Mouse (Mus musculus) lung, postnatal 0 days (tissue): ENCODE data around the gene Guca1a. TPM values are rescaled to one million over a fixed set of nuclear protein-coding genes. Genes with fewer than 3 reads are reported as not detected.
A peak's percentile ranks its signal among the peaks of the same experiment; 100 is the strongest.

ENCODE experiments used
- ATAC-seq: fragments of 200-750 bp; cut with Nextera tagmentation; 2 replicates; pipeline ENCODE4 v1.8.0; 2017; ENCODE audit warnings: moderate library complexity
- DNase-seq: peaks from one replicate; pipeline ENCODE4 v3.0.0-alpha.2; 2016; ENCODE audit warnings: low spot score
- H3K27ac ChIP-seq: fragments of 300-500 bp; sonication (generic); 2 replicates; pipeline ENCODE4 v1.5.1; 2014; ENCODE audit warnings: antibody characterized with exemption, mild to moderate bottlenecking, low read length, mixed read lengths
- H3K27me3 ChIP-seq: fragments of 300-500 bp; sonication (generic); replicated peaks from 2 replicates; pipeline ENCODE4 v1.6.1; 2014; ENCODE audit warnings: low read length, mixed read lengths; ENCODE audit not compliant: insufficient read depth
- H3K36me3 ChIP-seq: fragments of 300-500 bp; sonication (generic); 2 replicates; pipeline ENCODE4 v1.6.1; 2014; ENCODE audit warnings: low read length, mixed read lengths; ENCODE audit not compliant: insufficient read depth
- H3K4me1 ChIP-seq: fragments of 300-500 bp; sonication (generic); 2 replicates; pipeline ENCODE4 v1.6.1; 2014; ENCODE audit warnings: antibody characterized with exemption, low read depth, low read length, mixed read lengths; ENCODE audit not compliant: insufficient read depth
- H3K4me2 ChIP-seq: fragments of 300-500 bp; sonication (generic); replicated peaks from 2 replicates; pipeline ENCODE4 v1.6.1; 2014; ENCODE audit warnings: low read depth, mild to moderate bottlenecking, low read length, moderate library complexity, mixed read lengths
- H3K4me3 ChIP-seq: fragments of 300-500 bp; sonication (generic); 2 replicates; pipeline ENCODE4 v1.5.1; 2014; ENCODE audit warnings: low read depth, low read length
- H3K9ac ChIP-seq: fragments of 300-500 bp; sonication (generic); replicated peaks from 2 replicates; pipeline ENCODE4 v1.6.1; 2014; ENCODE audit warnings: low read depth, mild to moderate bottlenecking
- H3K9me3 ChIP-seq: fragments of 300-500 bp; sonication (generic); 2 replicates; pipeline ENCODE4 v1.6.1; 2016; ENCODE audit warnings: low read length, mixed read lengths
- CTCF ChIP-seq: IDR thresholded peaks from 2 replicates; pipeline ENCODE4 v1.5.1; 2016; ENCODE audit warnings: antibody characterized with exemption, mild to moderate bottlenecking
- EP300 ChIP-seq: IDR thresholded peaks from 2 replicates; pipeline ENCODE4 v1.6.1; 2016; ENCODE audit warnings: antibody characterized with exemption, mild to moderate bottlenecking, control low read depth
- WGBS: fragments of 180-500 bp; shearing (Covaris S2); extraction: QIAGEN DNeasy Blood & Tissue Kit; methylation state at CpG from one replicate; pipeline ENCODE4 v1.1.7; 2014; 5-methylcytosine and 5-hydroxymethylcytosine counted together
- polyA plus RNA-seq: library from polyadenylated mRNA; unstranded; fragments of >200 nt; fragmentation: Nextera tagmentation; extraction: Ambion mirVana; gene quantifications from 2 replicates; pipeline ENCODE4 v1.2.1, GENCODE M21; 2015

Guca1a gene
- polyA plus RNA-seq, 1 experiment from 2014 or later, result 2.0 TPM

DNA sequence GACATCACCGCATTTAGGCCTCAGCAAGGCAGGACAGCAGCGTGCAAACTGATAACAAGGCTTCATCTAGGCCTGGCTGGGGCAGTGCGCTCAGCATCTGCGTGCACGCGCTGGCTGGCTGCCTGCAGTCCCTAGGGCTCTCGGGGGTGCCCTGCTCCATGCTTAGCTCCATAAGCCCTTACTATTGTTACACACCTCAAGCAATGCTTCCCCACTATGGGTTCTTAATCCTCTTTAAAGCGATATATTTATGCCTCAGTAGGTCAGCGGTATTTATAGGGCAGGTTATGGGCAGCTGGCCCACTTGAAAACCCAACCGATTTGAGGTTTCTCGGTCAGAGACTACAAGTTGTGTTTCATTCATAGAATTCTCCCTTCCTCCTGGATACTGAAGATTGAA, 18.5 kb downstream of the Guca1a start:
- peaks cover 5% of the 10 kb centered on the region; the same call in 1 of the 2 replicates for H3K36me3 ChIP-seq
- no peaks in the 10 kb centered on the region for H3K27me3 ChIP-seq
- no peak for ATAC-seq
- TF ChIP-seq EP300 (no peak), CTCF (no peak)
- WGBS, result 84% methylated on average over 11 of the region's 11 CpGs
- H3K4me1 ChIP-seq, result no peaks in the 10 kb centered on the region
- no peaks in the 10 kb centered on the region for H3K9me3 ChIP-seq
- no peak overlapping the region for H3K4me3 ChIP-seq
- H3K27ac ChIP-seq, result no peak overlapping the region
- H3K4me2 ChIP-seq, result no peak overlapping the region
- DNase-seq, result no peak
- no peak overlapping the region for H3K9ac ChIP-seq

DNA sequence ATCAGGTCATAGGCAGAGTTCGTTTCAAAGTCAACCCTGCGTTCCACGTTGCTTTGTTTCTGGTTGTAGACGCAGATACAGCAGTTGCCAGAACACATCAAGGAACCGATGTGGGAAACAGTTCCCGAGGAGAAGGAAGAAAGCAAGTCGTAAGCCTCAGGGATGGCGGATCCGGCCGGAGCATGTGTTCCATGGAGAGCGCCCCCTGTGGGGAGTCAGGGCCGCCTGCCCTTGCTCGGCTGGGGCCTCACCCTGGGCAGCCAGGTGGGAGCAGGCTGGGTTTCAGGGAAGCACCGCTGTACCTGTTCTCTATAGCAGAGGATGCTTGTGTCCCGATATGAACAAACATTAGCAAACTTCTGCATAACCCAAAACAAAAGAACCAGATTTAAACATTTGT, 22.3 kb downstream of the Guca1a start:
- Histone ChIP-seq H3K4me2 (no peak overlapping the region), H3K27ac (no peak overlapping the region), H3K36me3 (peaks cover 35% of the 10 kb centered on the region; the same call in 1 of the 2 replicates), H3K9me3 (no peaks in the 10 kb centered on the region), H3K4me1 (no peaks in the 10 kb centered on the region), H3K4me3 (no peak overlapping the region), H3K27me3 (no peaks in the 10 kb centered on the region), H3K9ac (no peak overlapping the region)
- 83% methylated on average over 15 of the region's 15 CpGs for WGBS
- no peak for DNase-seq
- no peak; the same call in none of the 2 replicates for TF ChIP-seq CTCF
- TF ChIP-seq EP300, result no peak
- ATAC-seq, result no peak

- WGBS, result 87% methylated on average over 6 of the region's 6 CpGs
- no peak for TF ChIP-seq EP300
- no peak for TF ChIP-seq CTCF
- H3K36me3 ChIP-seq, result peaks cover 41% of the 10 kb centered on the region; the same call in 1 of the 2 replicates
Measured at GRCm38 (mm10) chr17:47376779-47377280, 23.6 kb downstream of the Guca1a start.

DNA sequence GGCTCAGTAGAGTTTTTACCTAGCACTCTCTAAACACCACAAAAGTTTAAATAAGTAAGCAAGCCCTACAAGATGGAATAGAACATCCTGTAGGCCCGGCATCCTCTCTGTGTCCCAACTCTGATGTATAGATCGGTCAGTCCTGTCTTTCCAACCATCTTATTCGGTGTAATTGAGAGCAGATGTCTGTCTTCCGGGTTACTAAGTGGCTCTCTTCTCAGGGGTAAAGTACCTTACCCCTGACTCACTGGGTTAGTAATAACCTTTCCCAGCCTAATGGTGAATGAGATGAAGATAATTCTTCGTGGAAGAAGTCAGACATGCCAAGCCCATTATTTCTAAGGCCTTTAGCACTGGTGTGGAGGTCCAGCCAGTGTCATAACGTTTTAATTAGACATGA, 26.4 kb downstream of the Guca1a start:
- no peak overlapping the region for H3K4me3 ChIP-seq
- H3K27me3 ChIP-seq, result no peaks in the 10 kb centered on the region
- no peak overlapping the region for H3K4me2 ChIP-seq
- ATAC-seq (no peak), DNase-seq (no peak)
- no peaks in the 10 kb centered on the region for H3K9me3 ChIP-seq
- peaks cover 7% of the 10 kb centered on the region; the same call in 1 of the 2 replicates for H3K4me1 ChIP-seq
- 82% methylated on average over 6 of the region's 6 CpGs for WGBS
- H3K27ac ChIP-seq, result no peak overlapping the region
- H3K9ac ChIP-seq, result no peak overlapping the region
- H3K36me3 ChIP-seq, result peaks cover 37% of the 10 kb centered on the region; the same call in 1 of the 2 replicates
- no peak for TF ChIP-seq CTCF
- TF ChIP-seq EP300, result no peak

More at GRCm38 (mm10) chr17:47376779-47377280, 23.6 kb downstream of the Guca1a start:
- no peak overlapping the region for H3K27ac ChIP-seq
- DNase-seq (no peak), ATAC-seq (no peak)
- H3K4me1 ChIP-seq, result no peaks in the 10 kb centered on the region
- no peak overlapping the region for H3K4me3 ChIP-seq
- no peaks in the 10 kb centered on the region for H3K27me3 ChIP-seq
- H3K4me2 ChIP-seq, result no peak overlapping the region
- no peak overlapping the region for H3K9ac ChIP-seq
- H3K9me3 ChIP-seq, result no peaks in the 10 kb centered on the region

GRCm38 (mm10) chr17:47371451-47371850, 28.9 kb downstream of the Guca1a start:
- DNase-seq (peak; percentile 73), ATAC-seq (peak; percentile 72)
- H3K9me3 ChIP-seq, result no peaks in the 10 kb centered on the region
- H3K9ac ChIP-seq, result no peak overlapping the region
- H3K27ac ChIP-seq, result no peak overlapping the region
- H3K4me2 ChIP-seq, result no peak overlapping the region
- TF ChIP-seq EP300 (no peak), CTCF (peak; percentile 92)
- no peaks in the 10 kb centered on the region for H3K27me3 ChIP-seq
- peaks cover 31% of the 10 kb centered on the region; the same call in 1 of the 2 replicates for H3K36me3 ChIP-seq
- peaks cover 7% of the 10 kb centered on the region; the same call in 1 of the 2 replicates for H3K4me1 ChIP-seq
- no peak overlapping the region for H3K4me3 ChIP-seq
- 7% methylated on average over 4 of the region's 4 CpGs for WGBS

- H3K4me3 ChIP-seq, result peak overlapping the region; percentile 64
- DNase-seq, result no peak
- H3K9ac ChIP-seq, result peak overlapping the region; percentile 37
- peak overlapping the region; percentile 85 for H3K4me2 ChIP-seq
- H3K4me1 ChIP-seq, result peaks cover 7% of the 10 kb centered on the region; the same call in 1 of the 2 replicates
- WGBS, result 2% methylated on average over 20 of the region's 20 CpGs
- TF ChIP-seq CTCF (no peak), EP300 (no peak)
- H3K9me3 ChIP-seq, result no peaks in the 10 kb centered on the region
- ATAC-seq, result peak; percentile 26
- no peak overlapping the region for H3K27ac ChIP-seq
- peaks cover 14% of the 10 kb centered on the region; the same call in 1 of the 2 replicates for H3K36me3 ChIP-seq
- no peaks in the 10 kb centered on the region for H3K27me3 ChIP-seq
Measured at GRCm38 (mm10) chr17:47369087-47369443, 31.3 kb downstream of the Guca1a start.
